Comparison of ENCODE assay signal across 28 mouse cellular contexts in genomic region chr1:157470761-157471386, GRCm38 (mm10). TPM values are rescaled to one million over a fixed set of nuclear protein-coding genes. Genes with fewer than 3 reads are reported as not detected.
DNase-seq lines count a peak whose midpoint lies in the region; ATAC-seq and TF ChIP-seq lines count a peak whose summit lies in the region.
"Had no signal": no experiment of that assay in that cellular context is flagged by ENCODE, and none has a peak within 500 bp of the region (broad histone marks: within the 10 kb centered on the region; RNA-seq: fewer than 3 reads in every experiment).

No protein-coding gene starts in this region.

- peak; percentile 21; the same call in 1 of the 2 replicates for TF ChIP-seq CTCF in layer of hippocampus, adult 2 months (conservative IDR thresholded peaks at IDR 0.05)

- peak overlapping the region; percentile 86 for H3K27ac ChIP-seq in layer of hippocampus, adult 2 months
- H3K27ac ChIP-seq in forebrain, embryonic 14.5 days (ENCODE audit: low read depth, low read length) = no peak overlapping the region
- H3K27ac ChIP-seq: embryonic facial prominence, embryonic 10.5 days; forebrain, embryonic 13.5 days; hindbrain, embryonic 15.5 days; limb, embryonic 10.5 days; liver, embryonic 12.5 days; lung, embryonic 15.5 days; midbrain, embryonic 13.5 days; neural tube, embryonic 15.5 days; stomach, postnatal 0 days had no signal

- no peaks in the 10 kb centered on the region for H3K9me3 ChIP-seq in forebrain, embryonic 14.5 days (replicated peaks; ENCODE audit: control insufficient read depth, low read length)
- H3K9me3 ChIP-seq: embryonic facial prominence, embryonic 10.5 days; forebrain, embryonic 13.5 days; hindbrain, embryonic 15.5 days; limb, embryonic 10.5 days; liver, embryonic 12.5 days; lung, embryonic 15.5 days; midbrain, embryonic 13.5 days; neural tube, embryonic 15.5 days had no signal

- DNase-seq in frontal cortex, postnatal 25 days (ENCODE audit: low spot score in 2 of 2) = no peak
- DNase-seq in layer of hippocampus, adult 2 months (ENCODE audit: low spot score in 2 of 2) = peak; percentile 68 to 81
- peak; percentile 42 to 55 for DNase-seq in left cerebral cortex, postnatal 10 days (ENCODE audit: extremely low spot score in 1 of 2, low spot score in 2 of 2)
- peak; percentile 57 for DNase-seq in right cerebral cortex, postnatal 25 days
- no peak for DNase-seq in heart, postnatal 4 days
- DNase-seq in gastrocnemius, postnatal 10 days = no peak
- no peak for DNase-seq in forebrain, embryonic 14.5 days (ENCODE audit: low spot score)
- DNase-seq: cerebellum, adult 11 months; cerebellum, postnatal 36 days; gastrocnemius, postnatal 36 days; heart, postnatal 14 days; kidney, postnatal 10 days; thymus, postnatal 36 days had no signal

- H3K27me3 ChIP-seq in forebrain, embryonic 14.5 days (replicated peaks; ENCODE audit: control insufficient read depth, insufficient read depth, low read length) = no peaks in the 10 kb centered on the region
- H3K27me3 ChIP-seq: forebrain, embryonic 13.5 days; hindbrain, embryonic 15.5 days; liver, embryonic 12.5 days; lung, embryonic 15.5 days; midbrain, embryonic 13.5 days; neural tube, embryonic 15.5 days had no signal

- H3K36me3 ChIP-seq in forebrain, embryonic 14.5 days (ENCODE audit: control insufficient read depth, insufficient read depth, low read length) = no peaks in the 10 kb centered on the region
- H3K36me3 ChIP-seq: embryonic facial prominence, embryonic 10.5 days; G1E; hindbrain, embryonic 15.5 days; limb, embryonic 10.5 days; liver, embryonic 12.5 days; lung, embryonic 15.5 days; midbrain, embryonic 13.5 days; neural tube, embryonic 15.5 days had no signal

- peak; percentile 79 for ATAC-seq in frontal cortex, adult (ENCODE audit: low TSS enrichment)
- no peak for ATAC-seq in forebrain, embryonic 14.5 days
- ATAC-seq: CD4-positive, CD25-positive, alpha-beta regulatory T cell, adult 4 months; forebrain, embryonic 13.5 days; intestine, embryonic 16.5 days; liver, embryonic 12.5 days; midbrain, embryonic 13.5 days had no signal

- no peaks in the 10 kb centered on the region for H3K4me1 ChIP-seq in forebrain, embryonic 14.5 days (ENCODE audit: control insufficient read depth, insufficient read depth, low read length)
- H3K4me1 ChIP-seq: forebrain, embryonic 13.5 days; hindbrain, embryonic 15.5 days; limb, embryonic 10.5 days; liver, embryonic 12.5 days; lung, embryonic 15.5 days; midbrain, embryonic 13.5 days had no signal

- no peak overlapping the region for H3K9ac ChIP-seq in forebrain, embryonic 14.5 days (ENCODE audit: low read length)
- H3K9ac ChIP-seq: forebrain, embryonic 13.5 days; hindbrain, embryonic 15.5 days; liver, embryonic 12.5 days; lung, embryonic 15.5 days; midbrain, embryonic 13.5 days; neural tube, embryonic 15.5 days had no signal

- 91% methylated on average over 9 of the region's 9 CpGs for WGBS in forebrain, embryonic 14.5 days

- H3K4me3 ChIP-seq in layer of hippocampus, adult 2 months = no peak overlapping the region
- no peak overlapping the region for H3K4me3 ChIP-seq in forebrain, embryonic 14.5 days (ENCODE audit: low read depth, low read length)
- H3K4me3 ChIP-seq: embryonic facial prominence, embryonic 10.5 days; forebrain, embryonic 13.5 days; hindbrain, embryonic 15.5 days; limb, embryonic 10.5 days; liver, embryonic 12.5 days; lung, embryonic 15.5 days; midbrain, embryonic 13.5 days; myocyte; neural tube, embryonic 15.5 days had no signal

- H3K4me2 ChIP-seq in forebrain, embryonic 14.5 days (ENCODE audit: low read length) = no peak overlapping the region
- H3K4me2 ChIP-seq: forebrain, embryonic 13.5 days; heart, embryonic 11.5 days; hindbrain, embryonic 15.5 days; liver, embryonic 12.5 days; lung, embryonic 15.5 days; midbrain, embryonic 13.5 days; neural tube, embryonic 15.5 days had no signal

- intact Hi-C loops in left cerebral cortex, postnatal 10 days (cut with DNase I) = no loop called here

RNA-seq across cellular contexts. Expression of gene Cryzl2, which starts 12.5 kb away (rescaled TPM):
- 1 to 10 TPM; 4.3 to 5.1 TPM for total RNA-seq in layer of hippocampus, adult 2 months (2021)
- total RNA-seq in left cerebral cortex, postnatal 10 days (2021) = 1 to 10 TPM; 3.3 to 3.9 TPM
- total RNA-seq in heart, postnatal 4 days (2021) = 10 to 100 TPM; 20.1 to 22.8 TPM
- total RNA-seq in gastrocnemius, postnatal 10 days (2021) = 1 to 10 TPM; 2.8 to 3.9 TPM
- polyA plus RNA-seq in forebrain, embryonic 14.5 days (2014; fragmentation: Nextera tagmentation; extraction: Ambion mirVana) = 7.1 and 8.1 TPM in 2 replicates
- polyA plus RNA-seq: G1E had no signal

RNA-seq across cellular contexts. Expression of gene Sec16b, which starts 35.7 kb away (rescaled TPM):
- total RNA-seq in layer of hippocampus, adult 2 months (2021) = under 1 TPM; 0.20 to 0.39 TPM
- total RNA-seq in left cerebral cortex, postnatal 10 days (2021) = under 1 TPM; 0.53 to 0.81 TPM
- total RNA-seq in heart, postnatal 4 days (2021) = 1 to 10 TPM; 2.3 TPM
- total RNA-seq in gastrocnemius, postnatal 10 days (2021) = 1 to 10 TPM; 3.5 to 4.3 TPM
- polyA plus RNA-seq in forebrain, embryonic 14.5 days (2014; fragmentation: Nextera tagmentation; extraction: Ambion mirVana) = 0.53 and 0.64 TPM in 2 replicates
- polyA plus RNA-seq: G1E had no signal

RNA-seq across cellular contexts. Expression of gene Rasal2, which starts 58.5 kb away (rescaled TPM):
- 10 to 100 TPM; 91.1 to 93.7 TPM for total RNA-seq in layer of hippocampus, adult 2 months (2021)
- 10 to 100 TPM; 55.1 to 56.2 TPM for total RNA-seq in left cerebral cortex, postnatal 10 days (2021)
- 10 to 100 TPM; 32.6 to 35.7 TPM for total RNA-seq in heart, postnatal 4 days (2021)
- 10 to 100 TPM; 13.1 to 17.4 TPM for total RNA-seq in gastrocnemius, postnatal 10 days (2021)
- 30.7 and 32.5 TPM in 2 replicates for polyA plus RNA-seq in forebrain, embryonic 14.5 days (2014; fragmentation: Nextera tagmentation; extraction: Ambion mirVana)
- polyA plus RNA-seq: CD4-positive, CD25-positive, alpha-beta regulatory T cell, adult 4 months had no signal

Comparison
In these comparisons a context has a peak if more than half of its experiments do, and no peak if none do; other contexts are left out.
1. DNase-seq: peak in layer of hippocampus, adult 2 months (2 of 2), left cerebral cortex, postnatal 10 days (2 of 2) and right cerebral cortex, postnatal 25 days (single experiment); none in frontal cortex, postnatal 25 days (0 of 2), heart, postnatal 4 days (single experiment), gastrocnemius, postnatal 10 days (single experiment) and forebrain, embryonic 14.5 days (single experiment).